Mouse (Mus musculus) heart, postnatal 25 days (tissue): ENCODE measurements around the gene Gtf2i. TPM values are rescaled to one million over a fixed set of nuclear protein-coding genes. Genes with fewer than 3 reads are reported as not detected.

Experiments
- DNase-seq: peaks from one replicate; pipeline ENCODE4 v3.0.0; 2022; ENCODE audit warnings: low spot score
- intact Hi-C: fragments of 180-260 bp; cut with DNase I; formaldehyde crosslinking; loops from one replicate; pipeline ENCODE4 v1.15.1; 2025
- total RNA-seq, 2 experiments: library from RNA; stranded (reverse); gene quantifications; 2 replicates each; pipeline ENCODE4 v1.2.3; 2021

Gtf2i gene
- total RNA-seq, 2 experiments from 2014 or later: 194 to 218 TPM

DNA sequence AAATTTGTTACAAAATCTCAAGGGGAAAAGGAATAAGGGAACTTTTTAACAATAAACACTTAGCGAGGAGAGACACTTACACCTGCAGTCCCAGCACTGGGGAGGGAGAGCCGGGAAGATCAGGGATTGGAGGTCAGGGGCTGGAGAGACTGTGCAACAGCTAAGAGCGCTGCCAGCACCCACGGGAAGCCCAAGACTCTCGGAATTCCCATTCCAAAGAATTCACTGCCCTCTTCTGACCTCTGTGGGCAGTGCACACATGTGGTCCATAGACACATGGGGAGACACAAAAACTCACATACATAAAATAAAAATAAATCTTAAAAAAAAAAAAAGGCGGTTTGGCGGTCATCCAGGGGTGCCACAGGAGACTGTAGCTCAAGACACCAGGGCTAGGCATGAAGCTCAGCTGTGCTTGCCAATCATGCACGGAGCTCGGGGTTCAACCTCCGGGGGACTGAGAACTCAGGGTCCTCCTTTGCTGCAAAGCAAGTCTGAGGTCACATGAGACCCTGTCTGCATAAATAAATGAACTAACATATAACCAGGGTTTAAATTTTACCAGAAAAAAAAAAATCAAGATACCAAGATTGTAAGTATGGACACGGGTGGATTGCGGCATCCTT is 24.5 kb downstream of the Gtf2i start:
- no peak for DNase-seq
- intact Hi-C loops: no loop called here

DNA sequence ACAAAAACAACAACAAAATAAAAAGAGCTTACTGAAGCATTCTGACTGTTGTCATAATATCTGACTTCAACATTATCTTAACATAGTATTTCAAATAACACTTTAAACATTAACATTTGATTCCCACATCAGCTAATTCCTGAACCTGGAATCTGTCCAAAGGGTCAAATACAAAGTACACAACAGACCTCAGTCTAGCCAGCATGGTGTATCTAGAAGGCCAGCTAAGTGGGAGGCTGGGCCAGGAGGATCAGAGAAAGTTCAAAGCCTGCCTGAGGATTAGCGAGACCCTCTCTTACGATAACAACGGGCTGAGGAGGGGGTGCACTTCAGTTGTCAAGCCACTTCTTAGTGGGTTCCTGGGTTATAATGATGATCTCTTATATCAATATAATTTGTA is 26.5 kb downstream of the Gtf2i start:
- intact Hi-C loops: no loop called here
- no peak for DNase-seq

DNA sequence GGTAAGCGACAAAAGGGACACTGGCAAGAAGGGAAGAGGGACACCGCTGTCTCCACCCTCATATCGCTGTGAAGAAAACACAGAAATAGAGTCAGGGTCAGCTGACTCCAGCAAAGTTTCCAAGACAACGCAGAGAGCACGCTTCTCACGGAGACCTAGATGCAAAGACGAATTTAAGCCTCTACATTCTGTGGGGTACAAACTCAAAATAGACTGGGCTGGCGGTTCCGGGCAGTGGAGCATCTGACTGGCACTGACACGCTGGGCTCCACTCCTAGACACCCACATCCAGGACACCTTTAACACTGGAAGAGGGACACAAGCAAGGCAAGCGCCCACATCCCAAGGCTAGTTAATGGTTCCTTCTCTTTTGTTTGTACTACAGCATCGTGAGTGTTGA is 29.6 kb downstream of the Gtf2i start:
- no peak for DNase-seq
- intact Hi-C loops: loop anchor here (5.0 kb wide), 1 partner anchor 57 kb away; no protein-coding TSS in a partner anchor

- intact Hi-C loops: loop anchor here (5.0 kb wide), 1 partner anchor 60 kb away; no protein-coding TSS in a partner anchor
- no peak for DNase-seq
Measured at GRCm38 (mm10) chr5:134282603-134283002, 32.0 kb downstream of the Gtf2i start.

DNA sequence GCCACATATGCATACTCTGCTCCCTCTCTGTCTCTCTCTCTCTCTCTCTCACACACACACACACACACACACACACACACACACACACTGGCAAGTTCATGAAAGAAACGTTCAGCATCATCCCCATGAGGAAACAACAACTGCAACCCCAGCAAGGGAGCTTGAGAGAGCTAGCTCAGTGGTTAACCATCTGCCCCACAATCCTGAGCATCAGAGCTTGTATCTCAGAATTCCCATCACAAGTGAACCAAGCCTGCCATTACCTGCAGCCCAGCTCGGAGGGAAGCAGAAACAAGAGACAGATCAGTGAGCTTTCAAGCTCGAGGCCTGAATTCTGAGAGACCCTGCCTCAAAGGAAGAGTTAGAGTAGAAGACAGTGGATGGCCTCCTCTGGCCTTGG is 32.5 kb downstream of the Gtf2i start:
- intact Hi-C loops: loop anchor here (5.0 kb wide), 1 partner anchor 60 kb away; no protein-coding TSS in a partner anchor
- DNase-seq: no peak

DNA sequence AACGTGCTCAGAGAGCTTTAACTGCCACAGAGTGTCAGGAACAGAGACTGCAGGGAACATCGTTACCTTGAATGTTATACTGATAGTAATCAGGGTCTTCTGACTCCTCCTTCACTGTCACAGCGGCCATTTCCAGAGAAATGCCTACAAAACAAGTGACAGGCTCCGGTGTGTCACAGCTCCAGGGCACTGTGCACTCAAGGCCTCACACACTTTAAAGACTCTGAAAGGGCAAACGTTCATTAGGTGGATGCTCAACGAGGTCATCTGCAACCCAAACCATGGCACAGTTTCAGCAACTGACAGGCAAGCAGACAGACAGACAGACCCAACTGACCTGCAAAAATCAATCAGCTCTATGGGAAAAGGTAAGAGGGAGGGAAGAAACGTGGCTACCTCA is 35.2 kb downstream of the Gtf2i start:
- no peak for DNase-seq
- intact Hi-C loops: no loop called here

- intact Hi-C loops: no loop called here
Measured at GRCm38 (mm10) chr5:134277109-134277508, 37.5 kb downstream of the Gtf2i start.

GRCm38 (mm10) chr5:134275556-134275955 is 39.0 kb downstream of the Gtf2i start:
- DNase-seq: no peak
- intact Hi-C loops: no loop called here

More at GRCm38 (mm10) chr5:134277109-134277508, 37.5 kb downstream of the Gtf2i start:
- no peak for DNase-seq

DNA sequence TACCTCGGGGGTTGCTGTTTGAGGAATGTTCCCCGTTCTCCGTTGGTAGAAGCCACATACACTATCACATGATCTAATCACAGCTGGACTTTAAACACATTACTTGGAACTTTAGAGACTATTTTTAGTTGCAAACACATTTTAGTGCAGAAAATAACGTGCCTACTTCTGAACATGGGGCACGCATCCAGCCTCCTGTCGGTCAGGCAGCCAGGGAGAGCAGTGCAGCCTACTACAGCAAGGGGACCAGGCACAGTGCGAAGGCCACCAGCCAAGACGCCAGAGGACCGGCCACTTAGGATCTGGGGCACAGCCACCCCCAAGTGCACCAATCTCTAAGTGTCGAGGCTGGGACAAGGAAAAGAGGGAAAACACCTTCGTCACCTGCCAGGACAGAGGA is 39.5 kb downstream of the Gtf2i start:
- DNase-seq: no peak
- intact Hi-C loops: no loop called here

DNA sequence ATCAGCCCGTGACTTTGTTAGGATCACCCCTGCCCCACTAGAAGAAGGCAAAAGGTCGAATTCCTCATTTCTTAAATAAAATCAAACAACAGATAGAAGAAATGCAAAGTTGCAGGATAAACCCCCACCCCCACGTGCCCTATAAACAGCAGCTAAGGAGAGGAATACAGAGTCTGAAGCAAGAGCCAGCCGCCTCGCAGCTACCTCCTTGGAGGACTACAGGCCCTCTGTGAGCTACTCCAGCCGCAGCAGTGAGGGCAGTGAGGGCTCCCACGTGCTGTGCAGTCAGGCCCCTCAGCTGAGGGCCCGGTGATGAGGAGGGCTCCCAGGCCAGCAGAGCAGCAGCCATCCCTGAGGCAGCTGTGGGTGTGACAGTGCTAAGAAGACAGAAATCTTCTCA is 40.8 kb downstream of the Gtf2i start:
- DNase-seq: no peak
- intact Hi-C loops: loop anchor here (5.0 kb wide), 1 partner anchor 39 kb away; the partner anchor contains the start of gene Gtf2i

DNA sequence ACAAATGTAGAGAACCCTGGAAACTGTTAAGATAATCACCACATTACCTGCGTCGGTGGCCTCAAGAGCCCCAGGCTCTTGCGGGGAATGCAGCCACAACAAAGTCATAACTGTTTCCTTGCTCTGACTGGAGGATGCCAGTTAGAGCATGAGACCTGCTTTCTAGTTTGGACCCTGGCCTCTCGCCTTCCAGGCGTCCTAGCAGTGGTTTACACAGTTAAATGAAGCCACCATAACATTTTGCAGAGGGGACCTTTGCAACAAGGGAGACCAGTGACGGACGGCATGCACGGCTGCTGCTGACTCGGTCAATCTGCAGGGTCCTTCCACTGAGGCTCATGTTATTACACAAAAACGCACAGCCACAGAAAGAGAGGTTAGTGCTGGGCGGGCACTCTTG is 41.8 kb downstream of the Gtf2i start:
- intact Hi-C loops: loop anchor here (5.0 kb wide), 1 partner anchor 40 kb away; the partner anchor contains the start of gene Gtf2i
- no peak for DNase-seq

DNA sequence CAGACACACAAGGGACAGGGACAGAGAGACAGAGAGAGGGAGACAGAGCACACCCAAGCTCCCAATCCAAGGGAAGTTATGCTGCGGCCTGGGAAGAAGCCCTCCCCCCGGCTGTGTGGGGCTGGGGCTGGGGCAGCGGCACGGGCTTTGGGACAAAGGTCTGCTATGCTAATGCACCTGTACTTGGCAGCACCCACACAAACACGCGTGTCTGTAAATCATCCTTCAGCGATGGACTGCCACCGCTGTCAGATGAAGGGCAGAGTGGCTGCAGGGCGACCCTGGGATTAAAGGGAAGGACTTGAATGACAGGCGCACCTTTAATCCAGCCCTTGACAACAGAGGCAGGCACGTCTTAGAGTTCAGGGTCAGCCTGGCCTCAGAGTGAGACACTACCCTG is 43.1 kb downstream of the Gtf2i start:
- intact Hi-C loops: loop anchor here (5.0 kb wide), 1 partner anchor 41 kb away; the partner anchor contains the start of gene Gtf2i
- DNase-seq: no peak

DNA sequence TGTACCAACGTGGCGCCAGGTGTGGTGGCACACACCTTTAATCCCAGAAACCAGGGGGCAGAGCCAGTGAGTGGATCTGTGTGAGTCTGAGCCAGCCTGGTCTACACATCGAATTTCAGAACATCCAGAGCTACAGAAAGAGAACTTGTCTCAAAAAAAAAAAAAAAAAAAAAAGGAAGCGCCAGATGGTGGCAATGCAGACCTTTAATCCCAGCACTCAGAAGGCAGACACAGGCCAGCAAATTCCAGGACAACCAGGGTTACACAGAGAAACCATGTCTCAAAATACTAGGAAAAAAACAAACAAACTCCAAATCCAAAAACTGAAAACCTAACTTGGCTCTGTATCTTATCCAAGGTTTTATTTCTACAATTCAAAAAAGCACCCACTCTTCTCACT is 44.0 kb downstream of the Gtf2i start:
- intact Hi-C loops: loop anchor here (5.0 kb wide), 1 partner anchor 42 kb away; the partner anchor contains the start of gene Gtf2i
- no peak for DNase-seq

GRCm38 (mm10) chr5:134269751-134270150 is 44.8 kb downstream of the Gtf2i start:
- intact Hi-C loops: loop anchor here (5.0 kb wide), 1 partner anchor 43 kb away; the partner anchor contains the start of gene Gtf2i
- DNase-seq: no peak

DNA sequence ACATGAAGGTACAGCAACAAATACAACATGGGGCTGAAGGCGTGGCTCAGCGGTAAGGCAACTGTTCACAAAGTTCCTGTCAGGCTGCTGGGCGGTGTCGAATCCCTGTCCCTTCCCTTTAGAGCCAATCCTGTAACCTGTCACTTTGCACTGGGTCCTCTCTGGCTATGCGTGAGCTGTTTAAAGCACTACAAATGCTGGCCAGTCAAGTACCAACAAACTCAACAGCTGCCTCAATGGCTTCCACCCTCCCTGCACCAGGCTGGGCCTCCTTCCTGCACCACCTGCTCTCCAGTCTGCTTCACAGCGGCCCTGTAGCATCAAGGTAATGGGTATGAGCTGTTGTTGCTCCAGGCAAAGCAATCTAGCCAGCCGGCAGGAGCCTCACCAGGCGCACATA is 45.8 kb downstream of the Gtf2i start:
- no peak for DNase-seq
- intact Hi-C loops: no loop called here

DNA sequence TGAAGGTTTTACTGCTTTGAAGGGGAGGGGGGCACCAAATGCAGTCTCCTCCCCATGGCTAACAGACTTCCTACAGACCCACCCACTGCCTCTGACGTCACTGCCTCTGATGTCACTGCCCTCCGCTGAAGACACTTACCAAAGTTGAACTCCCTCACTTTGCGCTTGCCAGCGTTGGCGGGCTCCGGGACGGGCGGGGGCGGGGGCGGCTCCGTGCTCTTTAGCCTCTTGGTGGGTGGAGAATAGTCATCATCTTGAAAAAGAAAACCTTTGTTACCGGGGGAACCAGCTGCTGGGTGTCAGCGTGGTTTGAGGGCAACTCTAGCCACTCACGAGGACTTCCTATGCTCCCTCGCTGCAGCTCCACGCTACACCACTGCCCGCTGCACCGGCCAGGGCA is 48.2 kb downstream of the Gtf2i start:
- intact Hi-C loops: no loop called here
- no peak for DNase-seq

GRCm38 (mm10) chr5:134265890-134266289 is 48.7 kb downstream of the Gtf2i start:
- DNase-seq: no peak
- intact Hi-C loops: no loop called here

GRCm38 (mm10) chr5:134260001-134260636 is 54.4 kb downstream of the Gtf2i start:
- no peak for DNase-seq
- intact Hi-C loops: no loop called here

DNA sequence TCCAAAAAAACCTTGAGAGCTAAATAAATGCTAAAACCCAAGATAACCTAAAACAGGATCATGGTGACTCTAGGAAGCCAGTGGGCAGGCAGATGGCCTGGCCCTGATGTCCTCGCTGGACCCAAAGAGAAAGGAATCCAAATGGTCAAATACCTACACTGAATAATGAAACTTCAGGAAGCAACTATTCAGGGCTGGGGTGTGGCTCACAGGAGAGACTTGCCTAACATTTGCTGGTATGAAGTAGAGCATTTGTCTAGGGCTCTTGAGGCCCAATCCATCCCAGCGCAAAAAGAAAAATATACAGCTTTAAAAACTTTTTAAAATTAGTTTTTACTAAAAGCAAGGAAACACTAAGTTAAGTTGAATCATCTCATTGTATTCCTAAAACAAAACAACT is 55.6 kb downstream of the Gtf2i start:
- intact Hi-C loops: no loop called here
- no peak for DNase-seq

DNA sequence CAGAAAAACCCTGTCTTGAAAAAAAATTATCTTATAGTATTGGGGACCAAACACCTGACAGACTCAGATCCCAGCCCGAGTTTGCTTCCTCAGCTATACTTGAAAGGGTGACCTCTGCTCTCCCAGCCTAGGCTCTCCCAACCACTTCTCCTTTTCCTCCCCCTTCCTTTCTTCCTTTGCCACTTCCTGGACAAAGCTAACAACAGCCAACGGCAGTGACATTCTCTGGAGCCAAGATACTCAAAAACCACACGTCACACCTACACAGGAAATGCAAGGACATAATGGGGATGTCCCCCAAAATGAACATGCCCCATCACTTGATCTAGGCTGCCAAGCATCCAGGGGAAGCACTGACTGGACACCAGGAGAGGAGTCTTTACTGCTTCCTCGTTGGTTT is 56.2 kb downstream of the Gtf2i start:
- DNase-seq: no peak
- intact Hi-C loops: no loop called here

GRCm38 (mm10) chr5:134257349-134258031 is 57.1 kb downstream of the Gtf2i start:
- no peak for DNase-seq
- intact Hi-C loops: no loop called here
